Mouse (Mus musculus): Measurements from ENCODE around the gene Nubpl.

- no peak for TF ChIP-seq CTCF (IDR thresholded peaks at IDR 0.05; ENCODE audit: extremely low read depth, insufficient read depth, insufficient read length, insufficient replicate concordance)
- no peak for TF ChIP-seq POLR2A (IDR thresholded peaks at IDR 0.05; ENCODE audit: low read depth, low read length)
Observed at GRCm38 (mm10) chr12:52302961-52303360, 205.4 kb downstream of the Nubpl start.
